Mouse (Mus musculus): Measurements from ENCODE around the gene Gm20721. TPM values are rescaled to one million over a fixed set of nuclear protein-coding genes. Genes with fewer than 3 reads are reported as not detected.
"Not testable (repeated sequence)": the region's sequence is repeated elsewhere in the genome, so short reads cannot be mapped to it uniquely, and the experiment has no call there.

Gene Gm20721
- polyA plus RNA-seq, 1 experiment from 2014 or later, result 9.1 TPM

- Histone ChIP-seq H3K36me3 (ENCODE audit: control insufficient read depth, insufficient read depth, low read length) (no peaks in the 10 kb centered on the region), H3K4me1 (ENCODE audit: control insufficient read depth, insufficient read depth, low read length) (peaks cover 6% of the 10 kb centered on the region; the same call in 1 of the 2 replicates), H3K9ac (ENCODE audit: low read length) (peak overlapping the region; percentile 56), H3K9me3 (ENCODE audit: control insufficient read depth, low read length) (no peaks in the 10 kb centered on the region), H3K4me2 (ENCODE audit: low read depth) (peak overlapping the region; percentile 63), H3K4me3 (ENCODE audit: low read depth, low read length) (peak overlapping the region; percentile 95), H3K27me3 (ENCODE audit: control insufficient read depth, insufficient read depth, low read length) (no peaks in the 10 kb centered on the region), H3K27ac (ENCODE audit: low read depth, low read length) (no peak overlapping the region)
- DNase-seq (ENCODE audit: low spot score) (peak; percentile 80), ATAC-seq (ENCODE audit: insufficient read depth, low FRiP score, low TSS enrichment) (peak; percentile 25; the same call in 1 of the 2 replicates)
- WGBS, result 47% methylated on average over 64 of the region's 64 CpGs
Measured at GRCm38 (mm10) chr2:174327295-174327981, 19.1 kb downstream of the Gm20721 start.

DNA sequence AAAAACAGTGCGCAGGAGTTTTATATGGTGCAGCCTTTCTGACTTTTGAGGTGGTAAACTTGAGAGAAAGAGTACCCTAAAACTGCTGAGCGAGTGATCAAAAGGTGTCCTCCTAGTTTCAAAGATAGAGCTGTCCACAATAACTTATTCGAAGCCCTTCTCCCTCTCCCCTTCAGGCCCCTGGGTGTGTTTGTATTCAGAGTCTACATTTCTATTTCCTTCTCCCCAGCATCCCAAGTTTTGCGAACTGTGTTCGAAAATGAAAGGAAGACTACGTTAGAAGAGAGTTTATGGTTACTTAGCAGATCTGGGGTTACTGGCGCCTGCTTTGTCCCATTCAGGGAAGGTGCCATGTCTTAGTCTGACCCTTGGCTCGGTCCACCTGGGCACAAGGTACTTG lies 20.0 kb downstream of the Gm20721 start:
- WGBS, result 63% methylated on average over 8 of the region's 8 CpGs
- no peak for ATAC-seq (ENCODE audit: insufficient read depth, low FRiP score, low TSS enrichment)

DNA sequence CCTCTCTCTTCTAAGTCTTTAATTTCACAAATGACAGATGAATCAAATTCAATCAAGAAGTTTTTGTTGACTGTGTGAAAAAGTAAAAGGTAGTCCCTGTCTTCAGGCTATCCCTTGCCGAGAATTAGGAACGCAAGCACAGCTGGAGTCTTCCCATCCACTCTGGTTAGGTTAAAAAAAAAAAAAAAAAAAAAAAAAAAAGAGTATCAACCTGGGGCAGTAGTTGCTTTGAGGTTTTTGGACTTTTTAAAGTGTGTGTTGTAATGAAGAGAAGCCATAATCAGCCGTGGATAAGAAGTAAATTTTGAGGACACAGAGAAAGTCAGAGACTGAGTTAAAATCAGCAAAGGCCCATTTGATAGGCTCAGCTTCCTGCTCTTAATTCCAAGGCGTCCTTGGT lies 20.5 kb downstream of the Gm20721 start:
- H3K27me3 ChIP-seq (ENCODE audit: control insufficient read depth, insufficient read depth, low read length), result no peaks in the 10 kb centered on the region
- WGBS, result 63% methylated on average over 4 of the region's 4 CpGs
- no peak overlapping the region for H3K27ac ChIP-seq (ENCODE audit: low read depth, low read length)
- no peak for DNase-seq (ENCODE audit: low spot score)
- no peak overlapping the region for H3K4me3 ChIP-seq (ENCODE audit: low read depth, low read length)
- H3K9ac ChIP-seq (ENCODE audit: low read length), result no peak overlapping the region
- ATAC-seq (ENCODE audit: insufficient read depth, low FRiP score, low TSS enrichment), result no peak
- H3K4me1 ChIP-seq (ENCODE audit: control insufficient read depth, insufficient read depth, low read length), result peaks cover 6% of the 10 kb centered on the region; the same call in 1 of the 2 replicates
- no peak overlapping the region for H3K4me2 ChIP-seq (ENCODE audit: low read depth)
- H3K9me3 ChIP-seq (ENCODE audit: control insufficient read depth, low read length), result no peaks in the 10 kb centered on the region
- H3K36me3 ChIP-seq (ENCODE audit: control insufficient read depth, insufficient read depth, low read length), result no peaks in the 10 kb centered on the region

More for the DNA sequence above, 20.0 kb downstream of the Gm20721 start:
- no peaks in the 10 kb centered on the region for H3K27me3 ChIP-seq (ENCODE audit: control insufficient read depth, insufficient read depth, low read length)
- H3K27ac ChIP-seq (ENCODE audit: low read depth, low read length), result no peak overlapping the region
- no peak for DNase-seq (ENCODE audit: low spot score)
- H3K9me3 ChIP-seq (ENCODE audit: control insufficient read depth, low read length), result no peaks in the 10 kb centered on the region
- no peaks in the 10 kb centered on the region for H3K36me3 ChIP-seq (ENCODE audit: control insufficient read depth, insufficient read depth, low read length)
- 0 out of 2 replicates have a peak overlapping the region, but pooled peaks have one; percentile 56 for H3K9ac ChIP-seq (ENCODE audit: low read length)
- peak overlapping the region; percentile 95 for H3K4me3 ChIP-seq (ENCODE audit: low read depth, low read length)
- H3K4me1 ChIP-seq (ENCODE audit: control insufficient read depth, insufficient read depth, low read length), result peaks cover 6% of the 10 kb centered on the region; the same call in 1 of the 2 replicates
- peak overlapping the region; percentile 63 for H3K4me2 ChIP-seq (ENCODE audit: low read depth)

DNA sequence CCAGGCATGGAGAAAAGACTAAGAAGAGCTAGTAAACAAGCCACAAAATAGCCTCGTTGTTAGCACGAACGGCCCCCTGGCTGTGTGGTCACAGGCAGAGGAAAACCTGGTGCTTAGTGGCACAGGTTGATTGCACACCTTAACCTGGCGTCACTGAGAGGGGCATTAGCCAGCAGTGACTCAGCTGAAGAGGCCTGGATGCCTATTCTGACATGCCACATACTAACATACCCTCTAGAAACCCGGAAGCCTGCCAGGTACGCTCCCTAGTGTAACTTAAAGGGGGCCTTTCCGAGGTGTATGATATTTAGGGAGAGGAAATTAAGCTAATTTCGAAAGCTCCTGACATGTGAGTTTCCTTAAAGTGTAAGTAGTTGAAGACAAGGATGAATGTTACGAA lies 29.9 kb downstream of the Gm20721 start:
- WGBS, result 94% methylated on average over 9 of the region's 9 CpGs
- Histone ChIP-seq H3K9me3 (ENCODE audit: control insufficient read depth, low read length) (no peaks in the 10 kb centered on the region), H3K4me2 (ENCODE audit: low read depth) (no peak overlapping the region), H3K27ac (ENCODE audit: low read depth, low read length) (no peak overlapping the region), H3K27me3 (ENCODE audit: control insufficient read depth, insufficient read depth, low read length) (no peaks in the 10 kb centered on the region), H3K36me3 (ENCODE audit: control insufficient read depth, insufficient read depth, low read length) (no peaks in the 10 kb centered on the region), H3K4me1 (ENCODE audit: control insufficient read depth, insufficient read depth, low read length) (no peaks in the 10 kb centered on the region), H3K4me3 (ENCODE audit: low read depth, low read length) (no peak overlapping the region), H3K9ac (ENCODE audit: low read length) (no peak overlapping the region)
- DNase-seq (ENCODE audit: low spot score), result no peak
- ATAC-seq (ENCODE audit: insufficient read depth, low FRiP score, low TSS enrichment), result no peak

GRCm38 (mm10) chr2:174315445-174315844 lies 31.1 kb downstream of the Gm20721 start:
- H3K4me2 ChIP-seq (ENCODE audit: low read depth); DNase-seq (ENCODE audit: low spot score); H3K4me3 ChIP-seq (ENCODE audit: low read depth, low read length); H3K27ac ChIP-seq (ENCODE audit: low read depth, low read length); H3K9ac ChIP-seq (ENCODE audit: low read length); H3K9me3 ChIP-seq (ENCODE audit: control insufficient read depth, low read length); H3K27me3 ChIP-seq (ENCODE audit: control insufficient read depth, insufficient read depth, low read length); ATAC-seq (ENCODE audit: insufficient read depth, low FRiP score, low TSS enrichment); H3K36me3 ChIP-seq (ENCODE audit: control insufficient read depth, insufficient read depth, low read length); H3K4me1 ChIP-seq (ENCODE audit: control insufficient read depth, insufficient read depth, low read length): not testable (repeated sequence)

- no peak overlapping the region for H3K9ac ChIP-seq (ENCODE audit: low read length)
- 76% methylated on average over 2 of the region's 2 CpGs for WGBS
- no peak overlapping the region for H3K4me3 ChIP-seq (ENCODE audit: low read depth, low read length)
- no peak overlapping the region for H3K4me2 ChIP-seq (ENCODE audit: low read depth)
- H3K27me3 ChIP-seq (ENCODE audit: control insufficient read depth, insufficient read depth, low read length), result no peaks in the 10 kb centered on the region
- no peaks in the 10 kb centered on the region for H3K36me3 ChIP-seq (ENCODE audit: control insufficient read depth, insufficient read depth, low read length)
- H3K4me1 ChIP-seq (ENCODE audit: control insufficient read depth, insufficient read depth, low read length), result no peaks in the 10 kb centered on the region
- no peaks in the 10 kb centered on the region for H3K9me3 ChIP-seq (ENCODE audit: control insufficient read depth, low read length)
- ATAC-seq (ENCODE audit: insufficient read depth, low FRiP score, low TSS enrichment), result no peak
- DNase-seq (ENCODE audit: low spot score), result no peak
- no peak overlapping the region for H3K27ac ChIP-seq (ENCODE audit: low read depth, low read length)
Measured at GRCm38 (mm10) chr2:174312661-174313060, 33.9 kb downstream of the Gm20721 start.

DNA sequence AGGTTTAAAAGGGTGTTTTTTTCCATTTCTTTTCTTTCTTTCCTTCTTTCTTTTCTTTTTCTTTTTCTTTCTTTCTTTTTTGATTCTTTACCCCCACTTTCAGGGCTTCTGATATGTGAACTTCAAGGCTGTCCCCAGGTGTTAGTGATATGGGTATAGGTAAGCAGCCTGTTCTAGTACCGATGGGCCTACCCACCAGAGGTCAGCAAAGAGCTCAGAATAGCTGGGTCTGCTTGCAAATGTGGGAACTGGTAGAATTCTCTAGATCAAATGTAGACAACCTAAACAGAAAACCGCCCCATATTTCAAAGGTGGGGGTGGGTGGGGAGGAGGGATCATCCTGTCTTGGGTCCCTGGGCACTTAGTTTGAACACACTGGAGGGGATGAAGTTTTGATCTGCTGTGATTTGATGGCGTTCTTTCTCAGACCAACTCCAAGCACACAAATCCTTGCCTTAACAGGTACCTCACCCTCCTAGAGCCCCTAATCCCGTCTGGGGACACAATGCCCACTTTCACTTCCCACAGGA lies 34.3 kb downstream of the Gm20721 start:
- Histone ChIP-seq H3K27me3 (ENCODE audit: control insufficient read depth, insufficient read depth, low read length) (no peaks in the 10 kb centered on the region), H3K4me1 (ENCODE audit: control insufficient read depth, insufficient read depth, low read length) (no peaks in the 10 kb centered on the region), H3K36me3 (ENCODE audit: control insufficient read depth, insufficient read depth, low read length) (no peaks in the 10 kb centered on the region), H3K9me3 (ENCODE audit: control insufficient read depth, low read length) (no peaks in the 10 kb centered on the region), H3K9ac (ENCODE audit: low read length) (no peak overlapping the region), H3K27ac (ENCODE audit: low read depth, low read length) (no peak overlapping the region), H3K4me3 (ENCODE audit: low read depth, low read length) (no peak overlapping the region), H3K4me2 (ENCODE audit: low read depth) (no peak overlapping the region)
- DNase-seq (ENCODE audit: low spot score) (peak; percentile 78), ATAC-seq (ENCODE audit: insufficient read depth, low FRiP score, low TSS enrichment) (peak; percentile 56; the same call in 1 of the 2 replicates)
- WGBS, result 41% methylated on average over 4 of the region's 4 CpGs

GRCm38 (mm10) chr2:174311613-174312012 lies 34.9 kb downstream of the Gm20721 start:
- Histone ChIP-seq H3K9ac (ENCODE audit: low read length) (no peak overlapping the region), H3K4me2 (ENCODE audit: low read depth) (no peak overlapping the region), H3K27ac (ENCODE audit: low read depth, low read length) (no peak overlapping the region), H3K4me1 (ENCODE audit: control insufficient read depth, insufficient read depth, low read length) (no peaks in the 10 kb centered on the region), H3K9me3 (ENCODE audit: control insufficient read depth, low read length) (no peaks in the 10 kb centered on the region), H3K36me3 (ENCODE audit: control insufficient read depth, insufficient read depth, low read length) (no peaks in the 10 kb centered on the region), H3K4me3 (ENCODE audit: low read depth, low read length) (no peak overlapping the region), H3K27me3 (ENCODE audit: control insufficient read depth, insufficient read depth, low read length) (no peaks in the 10 kb centered on the region)
- ATAC-seq (ENCODE audit: insufficient read depth, low FRiP score, low TSS enrichment), result no peak
- DNase-seq (ENCODE audit: low spot score), result no peak
- WGBS, result 55% methylated on average over 1 of the region's 1 CpGs

DNA sequence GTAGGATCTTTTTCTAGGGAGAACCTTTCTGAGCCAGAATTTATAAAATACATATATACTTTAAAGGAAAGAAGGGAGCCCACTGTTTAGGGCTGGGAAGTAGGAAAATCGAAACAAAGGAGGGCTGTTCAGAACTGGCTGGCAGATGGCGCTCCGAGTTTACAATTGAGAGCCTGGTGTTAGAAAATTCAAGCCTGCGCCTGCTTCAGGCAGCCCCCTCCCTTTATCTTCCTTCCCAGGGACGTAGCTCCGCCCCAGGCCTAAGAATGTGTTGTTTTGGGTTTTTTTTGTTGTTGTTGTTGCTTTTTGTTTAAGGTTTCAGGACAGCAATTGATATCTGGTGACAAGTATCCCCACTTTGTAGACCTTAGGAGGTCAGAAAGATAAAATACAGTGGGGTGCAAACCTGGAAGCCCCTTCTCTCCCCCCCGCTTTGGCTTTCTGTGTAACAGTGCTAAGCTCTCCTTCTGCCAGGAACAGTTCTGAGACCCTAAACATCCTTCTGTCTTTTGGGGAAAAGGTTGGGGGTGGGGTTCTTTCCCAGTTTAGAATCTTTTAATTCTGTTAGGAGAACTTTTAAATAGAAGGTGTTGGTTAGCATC lies 35.5 kb downstream of the Gm20721 start:
- DNase-seq (ENCODE audit: low spot score), result peak; percentile 80
- no peak overlapping the region for H3K4me3 ChIP-seq (ENCODE audit: low read depth, low read length)
- 15% methylated on average over 7 of the region's 7 CpGs for WGBS
- no peaks in the 10 kb centered on the region for H3K9me3 ChIP-seq (ENCODE audit: control insufficient read depth, low read length)
- H3K4me2 ChIP-seq (ENCODE audit: low read depth), result no peak overlapping the region
- no peaks in the 10 kb centered on the region for H3K36me3 ChIP-seq (ENCODE audit: control insufficient read depth, insufficient read depth, low read length)
- no peaks in the 10 kb centered on the region for H3K27me3 ChIP-seq (ENCODE audit: control insufficient read depth, insufficient read depth, low read length)
- ATAC-seq (ENCODE audit: insufficient read depth, low FRiP score, low TSS enrichment), result peak; percentile 73
- H3K9ac ChIP-seq (ENCODE audit: low read length), result no peak overlapping the region
- H3K27ac ChIP-seq (ENCODE audit: low read depth, low read length), result no peak overlapping the region
- H3K4me1 ChIP-seq (ENCODE audit: control insufficient read depth, insufficient read depth, low read length), result no peaks in the 10 kb centered on the region
